Mouse (Mus musculus) heart, postnatal 4 days (tissue): ENCODE results near the gene Nt5dc1. TPM values are rescaled to one million over a fixed set of nuclear protein-coding genes. Genes with fewer than 3 reads are reported as not detected.
"Not testable (repeated sequence)": the region's sequence is repeated elsewhere in the genome, so short reads cannot be mapped to it uniquely, and the experiment has no call there.

Experiments
- DNase-seq: peaks from one replicate; pipeline ENCODE4 v3.0.0; 2021
- total RNA-seq, 2 experiments: library from RNA; stranded (reverse); gene quantifications; 2 replicates each; pipeline ENCODE4 v1.2.3; 2021

Gene Nt5dc1
- total RNA-seq, 2 experiments from 2014 or later: 10.4 to 11.1 TPM

- DNase-seq: no peak
Observed at GRCm38 (mm10) chr10:34312536-34312935, 105.8 kb downstream of the Nt5dc1 start.

DNA sequence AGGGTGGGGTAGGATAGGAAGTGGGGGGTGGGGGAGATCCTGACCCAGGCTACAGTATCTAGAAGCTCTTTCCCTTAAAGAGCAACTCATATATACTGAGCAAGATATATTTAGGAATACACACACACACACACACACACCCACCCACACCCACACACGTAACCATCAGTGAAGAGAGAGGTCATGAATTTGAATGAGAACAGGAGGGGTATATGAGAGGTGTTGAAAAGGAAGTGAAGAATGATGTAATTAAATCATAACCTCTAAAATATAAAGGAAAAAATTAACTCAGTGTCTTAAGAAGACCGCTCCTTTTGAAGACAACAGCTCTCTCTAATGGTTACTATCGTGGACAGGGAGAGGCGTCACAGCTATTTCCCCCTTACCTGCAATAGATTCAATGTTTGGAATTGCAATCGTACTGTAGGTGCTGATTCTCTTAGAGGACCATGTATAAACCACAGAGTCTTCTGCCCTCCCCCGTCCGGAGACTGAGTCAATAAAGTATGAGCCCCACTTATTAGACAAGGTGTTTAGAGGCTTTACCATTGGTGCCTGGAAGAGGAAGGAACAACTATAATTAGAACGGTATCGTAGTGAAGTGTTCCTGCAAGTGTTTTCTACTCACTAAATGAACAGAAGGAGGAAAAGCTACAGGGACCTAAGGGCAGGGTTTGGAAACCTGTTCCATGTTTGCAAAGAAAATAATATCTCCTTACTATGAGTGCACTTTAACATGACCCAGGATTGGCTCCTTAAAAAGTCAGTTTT is 108.3 kb downstream of the Nt5dc1 start:
- no peak for DNase-seq

DNA sequence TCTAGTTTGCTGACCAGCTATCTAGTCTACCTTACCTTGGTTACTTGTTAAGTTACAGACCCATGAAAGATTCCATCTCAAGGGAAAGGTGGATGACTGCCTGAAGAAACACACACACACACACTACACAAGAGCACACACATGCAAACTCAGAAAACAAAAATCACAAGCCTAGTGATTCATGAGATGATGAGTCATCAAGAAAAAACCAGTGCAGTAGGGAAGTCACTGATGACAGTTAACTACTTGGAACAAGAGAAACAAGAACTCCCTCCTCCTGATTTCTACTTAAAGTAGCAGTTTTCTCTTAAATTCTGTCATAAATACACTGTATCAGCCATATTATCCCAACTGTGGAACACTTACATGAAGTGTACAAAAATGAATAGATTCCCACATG is 111.3 kb downstream of the Nt5dc1 start:
- no peak for DNase-seq

DNA sequence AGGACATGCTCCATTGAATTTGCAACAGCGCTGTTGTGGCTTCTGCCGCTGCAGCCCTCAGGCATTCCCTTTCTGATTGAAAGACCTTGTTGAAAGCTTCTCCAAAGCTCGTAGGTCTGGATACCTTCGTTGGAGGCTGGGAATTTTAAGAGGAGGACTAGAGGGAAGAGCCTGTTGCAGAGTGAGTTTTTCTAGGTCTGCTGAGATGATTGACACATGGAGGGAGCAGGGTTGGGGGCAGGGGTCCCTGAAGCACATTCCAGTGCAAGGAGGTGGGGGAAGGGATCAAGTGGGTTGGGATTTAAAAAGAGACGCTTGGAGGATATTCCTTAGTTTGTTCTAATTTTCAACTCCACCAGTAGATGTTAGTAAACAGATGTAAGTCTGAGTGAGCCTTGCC is 118.0 kb downstream of the Nt5dc1 start:
- no peak for DNase-seq

- peak; percentile 12 for DNase-seq
Observed at GRCm38 (mm10) chr10:34297980-34298753, 120.2 kb downstream of the Nt5dc1 start.

DNA sequence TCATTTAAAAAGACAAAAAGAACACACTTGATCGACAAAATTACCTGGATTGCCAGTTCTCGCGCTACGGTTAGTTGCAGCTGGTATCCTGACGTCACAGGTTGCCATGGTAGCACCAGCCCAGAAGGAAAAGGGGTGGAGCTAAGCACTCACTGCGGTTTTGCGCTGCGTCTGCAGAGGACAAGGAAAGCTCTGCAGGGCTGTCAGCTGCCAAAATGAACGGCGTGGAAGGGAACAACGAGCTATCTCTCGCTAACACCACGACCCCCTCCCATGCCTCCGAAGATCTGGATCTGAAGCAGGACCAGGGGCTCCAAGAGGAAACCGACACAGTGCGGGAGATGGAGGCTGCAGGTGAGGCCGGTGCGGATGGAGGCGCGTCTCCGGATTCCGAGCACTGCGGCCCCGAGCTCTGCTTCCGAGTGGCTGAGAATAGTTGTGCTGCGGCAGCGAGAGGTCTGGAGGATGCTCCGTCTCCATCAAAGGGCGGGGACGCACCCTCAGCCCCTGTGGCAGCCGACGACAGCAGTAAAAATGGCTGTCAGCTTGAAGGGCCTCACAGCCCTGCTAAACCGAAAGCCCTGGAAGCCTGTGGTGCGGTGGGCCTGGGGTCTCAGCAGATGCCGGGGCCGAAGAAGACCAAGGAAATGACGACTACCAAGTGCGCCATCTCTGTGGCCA is 120.9 kb downstream of the Nt5dc1 start, which contains the start of gene Tspyl4:
Tspyl4 (plus strand) TSS at position 144 of the 681 bp plus-strand sequence.
- DNase-seq: peak; percentile 92

DNA sequence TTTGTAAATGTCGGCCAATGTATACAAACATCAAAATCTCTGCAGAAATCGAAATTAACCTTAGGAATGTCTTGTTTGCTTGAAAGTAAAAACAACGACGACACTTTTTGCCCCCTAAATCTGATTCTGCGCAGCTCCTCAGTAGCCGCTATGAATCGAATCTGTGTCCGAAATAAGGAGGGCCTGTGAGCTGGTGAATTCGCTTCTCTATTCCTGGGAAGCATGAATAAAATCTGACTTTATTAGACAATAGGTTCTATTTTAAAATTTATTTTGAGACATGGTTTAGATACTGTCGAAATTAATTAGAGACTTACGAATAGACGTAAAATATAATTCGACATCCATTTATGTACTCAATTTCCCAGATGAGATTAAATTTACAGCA is 121.4 kb downstream of the Nt5dc1 start:
- DNase-seq: no peak

- DNase-seq: peak; percentile 60
Observed at GRCm38 (mm10) chr10:34282420-34283238, 135.7 kb downstream of the Nt5dc1 start.

- peak; percentile 98 for DNase-seq
Observed at GRCm38 (mm10) chr10:34281962-34282388, 136.4 kb downstream of the Nt5dc1 start, which contains the start of gene Tspyl1. Tspyl1 (plus strand) TSS chr10:34282190.

DNA sequence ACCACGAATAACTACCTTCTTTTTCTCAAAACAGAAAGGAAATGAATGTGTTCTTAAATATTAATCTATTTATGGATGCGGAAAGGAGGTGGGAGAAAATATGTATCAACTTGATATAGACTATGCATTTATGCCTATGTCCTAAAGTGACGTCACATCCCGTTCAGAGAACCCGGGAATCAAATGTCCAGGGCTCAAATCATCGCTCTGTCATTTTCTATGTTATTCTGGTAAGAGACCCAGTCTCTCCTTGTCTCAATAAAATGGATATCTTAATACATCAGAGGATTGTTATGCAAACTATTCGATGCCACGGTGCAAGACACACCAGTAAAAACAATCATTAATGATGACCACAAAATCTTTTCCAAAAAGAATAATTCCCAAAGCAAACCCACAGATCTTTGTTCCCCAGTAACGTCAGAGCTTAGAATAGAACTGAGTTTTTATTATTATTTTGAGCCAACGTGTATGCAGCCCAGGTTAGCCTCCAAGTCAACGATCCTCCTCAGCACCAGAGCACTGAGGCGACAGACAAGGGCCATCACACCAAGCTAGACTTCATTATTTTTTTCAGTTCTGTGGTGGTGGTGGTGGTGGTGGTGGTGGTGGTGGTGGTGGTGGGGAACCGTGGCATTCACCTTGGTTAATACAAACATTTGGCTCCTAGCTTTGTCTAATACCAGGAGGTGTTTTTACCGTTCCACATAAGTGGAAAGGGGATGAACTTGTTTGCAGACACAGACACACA is 137.0 kb downstream of the Nt5dc1 start:
- DNase-seq: no peak

GRCm38 (mm10) chr10:34280591-34281175 is 137.7 kb downstream of the Nt5dc1 start:
- DNase-seq: peak; percentile 65

DNA sequence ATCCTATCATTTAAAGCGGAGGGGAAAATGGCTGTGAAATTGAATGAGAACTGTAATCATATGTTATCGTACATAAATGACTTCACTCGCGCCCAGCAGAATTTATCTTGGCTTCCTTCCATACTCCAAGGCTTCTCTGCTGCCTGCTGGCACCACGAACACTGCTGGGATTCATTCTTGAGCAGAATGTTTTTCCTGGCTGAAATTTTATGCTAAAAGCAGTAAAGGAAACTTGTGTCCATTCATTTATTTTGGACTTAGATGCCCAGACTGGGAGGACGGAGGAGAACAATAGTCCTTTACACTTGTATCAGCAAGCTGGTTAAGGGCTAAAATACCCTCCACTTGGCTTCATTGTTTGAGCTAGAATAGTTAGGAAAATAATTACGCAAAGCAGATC is 146.7 kb downstream of the Nt5dc1 start:
- peak; percentile 44 for DNase-seq

DNA sequence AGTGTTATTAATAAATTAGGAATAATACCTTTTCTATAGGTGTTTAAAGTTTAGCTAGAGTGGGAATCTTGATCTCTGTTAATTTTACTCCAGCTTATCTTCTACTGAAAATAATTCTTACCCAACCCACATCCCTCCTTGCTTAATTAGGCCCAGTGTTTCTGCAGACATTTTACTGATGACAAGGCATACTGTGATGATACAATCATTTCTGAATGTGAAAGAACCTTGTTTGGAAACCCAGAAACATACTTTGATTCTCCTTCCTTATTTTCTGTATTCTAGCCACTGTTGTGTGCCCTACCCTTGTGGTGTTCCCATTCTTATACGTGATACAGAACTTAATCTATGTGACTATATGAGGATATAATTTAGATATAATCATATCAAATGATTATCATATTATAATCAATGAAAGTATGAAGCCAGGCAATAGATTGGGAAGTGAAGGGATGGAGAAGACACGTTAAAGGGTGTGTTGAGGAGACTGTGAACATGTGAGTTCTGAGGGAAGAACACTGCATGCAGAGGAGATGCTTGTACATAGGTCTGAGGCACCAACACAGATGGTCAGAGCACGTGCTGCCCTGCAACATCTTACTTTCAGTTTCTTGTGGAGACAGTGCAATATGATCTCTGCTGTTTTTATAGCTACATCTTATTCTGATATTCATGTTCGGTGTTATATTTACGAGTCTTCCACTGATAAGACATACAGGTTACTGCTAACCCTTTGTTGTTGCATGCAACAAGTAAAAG is 150.9 kb downstream of the Nt5dc1 start:
- no peak for DNase-seq

DNA sequence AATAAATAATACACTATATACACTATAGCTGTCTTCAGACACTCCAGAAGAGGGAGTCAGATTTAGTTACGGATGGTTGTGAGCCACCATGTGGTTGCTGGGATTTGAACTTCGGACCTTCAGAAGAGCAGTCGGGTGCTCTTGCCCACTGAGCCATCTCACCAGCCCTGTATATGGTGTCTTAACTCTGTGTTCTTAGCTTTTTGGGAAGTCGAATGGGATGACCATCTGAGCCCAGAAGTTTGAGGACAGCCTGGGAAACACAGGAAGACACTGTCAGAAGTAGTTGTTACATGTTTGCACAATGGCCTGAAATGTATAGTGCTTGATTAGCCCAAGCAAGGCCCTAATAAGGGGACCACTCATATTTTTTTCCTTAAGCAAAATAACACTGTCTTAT is 153.2 kb downstream of the Nt5dc1 start:
- DNase-seq: no peak

DNA sequence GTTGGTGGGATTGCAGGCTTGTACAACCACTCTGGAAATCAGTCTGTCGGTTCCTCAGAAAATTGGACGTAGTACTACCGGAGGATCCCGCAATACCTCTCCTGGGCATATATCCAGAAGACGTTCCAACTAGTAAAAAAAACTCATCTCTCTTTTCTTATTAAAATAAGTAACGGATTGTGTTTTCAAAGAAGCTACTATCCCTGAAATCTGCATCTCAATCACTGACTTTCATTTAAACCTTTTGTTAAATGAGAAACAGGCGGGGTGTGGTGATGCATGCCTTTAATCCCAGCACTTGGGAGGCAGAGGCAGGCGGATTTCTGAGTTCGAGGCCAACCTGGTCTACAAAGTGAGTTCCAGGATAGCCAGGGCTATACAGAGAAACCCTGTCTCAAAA is 165.5 kb downstream of the Nt5dc1 start:
- DNase-seq: not testable (repeated sequence)

- DNase-seq: no peak
Observed at GRCm38 (mm10) chr10:34249594-34249993, 168.8 kb downstream of the Nt5dc1 start.

DNA sequence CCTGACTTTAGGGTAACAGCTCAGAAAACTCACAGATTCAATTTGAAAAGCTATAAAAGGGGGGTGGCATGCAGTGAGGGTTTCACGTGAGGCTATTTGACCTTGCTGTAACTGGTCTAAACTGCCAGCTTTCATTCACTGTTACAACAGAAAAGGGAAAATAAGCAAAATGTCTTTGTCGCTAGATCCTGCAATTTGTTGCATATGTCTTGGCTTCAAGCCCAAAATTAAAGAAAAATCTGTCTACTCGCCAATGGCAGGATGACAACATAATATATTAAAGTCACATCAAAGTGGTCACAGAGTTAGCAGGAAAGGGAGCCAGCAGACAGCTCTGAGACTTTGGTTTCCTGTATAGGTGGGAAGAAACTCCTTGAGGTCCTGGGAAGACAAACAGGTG is 170.6 kb downstream of the Nt5dc1 start:
- DNase-seq: no peak

DNA sequence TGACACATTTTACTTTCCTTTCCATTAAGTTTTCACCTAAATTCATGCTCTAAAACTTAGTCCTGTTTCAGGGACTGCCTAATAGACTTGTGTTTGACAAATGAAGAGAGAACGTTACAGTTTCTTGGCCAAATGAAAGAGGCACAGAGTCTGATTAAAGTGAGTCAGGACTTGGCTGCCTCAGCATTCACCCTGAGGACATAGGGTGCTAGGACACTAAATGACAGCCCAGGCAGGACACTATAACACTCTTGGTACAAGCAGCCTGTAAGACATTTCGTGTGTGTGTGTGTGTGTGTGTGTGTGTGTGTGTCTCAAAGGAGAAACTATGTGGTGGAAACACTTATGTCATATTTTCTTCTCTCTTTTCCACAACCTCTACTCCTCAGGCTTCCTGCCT is 172.2 kb downstream of the Nt5dc1 start:
- no peak for DNase-seq

DNA sequence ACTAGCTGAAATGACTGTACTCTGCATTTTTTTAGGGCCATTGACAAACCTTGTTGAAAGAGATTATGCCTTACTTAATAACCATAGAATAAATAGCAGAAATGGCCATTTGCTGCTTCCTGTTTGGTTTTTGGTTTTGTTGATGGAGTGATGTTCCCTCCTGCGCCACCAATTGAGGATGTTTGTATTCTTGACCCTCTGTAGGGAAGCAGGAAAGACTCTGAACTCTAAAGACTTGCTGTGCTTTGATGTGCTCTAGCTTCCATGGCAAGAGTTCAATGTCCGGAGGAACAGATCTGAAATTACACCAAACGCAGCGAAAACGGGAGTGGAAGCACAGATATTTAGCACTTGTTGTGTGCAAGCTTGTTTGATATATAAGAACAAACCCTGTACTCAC is 173.6 kb downstream of the Nt5dc1 start:
- no peak for DNase-seq

- no peak for DNase-seq
Observed at GRCm38 (mm10) chr10:34238536-34238935, 179.8 kb downstream of the Nt5dc1 start.
